Mouse (Mus musculus) hindbrain, embryonic 14.5 days (tissue): ENCODE measurements around the gene Thoc5. TPM values are rescaled to one million over a fixed set of nuclear protein-coding genes. Genes with fewer than 3 reads are reported as not detected.

ENCODE experiments used
- ATAC-seq: fragments of 200-750 bp; cut with Nextera tagmentation; 2 replicates; pipeline ENCODE4 v1.8.0; 2017; ENCODE audit warnings: moderate number of reproducible peaks, mild to moderate bottlenecking, moderate TSS enrichment, moderate library complexity; ENCODE audit not compliant: low FRiP score
- DNase-seq: peaks from one replicate; pipeline ENCODE4 v3.0.0-alpha.2; 2015; ENCODE audit warnings: low spot score
- H3K27ac ChIP-seq: fragments of 300-500 bp; sonication (generic); 2 replicates; pipeline ENCODE4 v1.5.1; 2014; ENCODE audit warnings: mild to moderate bottlenecking, moderate library complexity
- H3K27me3 ChIP-seq: fragments of 300-500 bp; sonication (generic); 2 replicates; pipeline ENCODE4 v1.6.1; 2014; ENCODE audit warnings: mild to moderate bottlenecking, low read length, mixed read lengths; ENCODE audit not compliant: control insufficient read depth, insufficient read depth
- H3K36me3 ChIP-seq: fragments of 300-500 bp; sonication (generic); replicated peaks from 2 replicates; pipeline ENCODE4 v1.6.1; 2014; ENCODE audit not compliant: control insufficient read depth, insufficient read depth
- H3K4me1 ChIP-seq: fragments of 300-500 bp; sonication (generic); replicated peaks from 2 replicates; pipeline ENCODE4 v1.6.1; 2014; ENCODE audit warnings: antibody characterized with exemption, low read length, mixed read lengths; ENCODE audit not compliant: control insufficient read depth, insufficient read depth
- H3K4me2 ChIP-seq: fragments of 300-500 bp; sonication (generic); replicated peaks from 2 replicates; pipeline ENCODE4 v1.6.1; 2014; ENCODE audit warnings: mild to moderate bottlenecking, moderate library complexity
- H3K4me3 ChIP-seq: fragments of 300-500 bp; sonication (generic); replicated peaks from 2 replicates; pipeline ENCODE4 v1.5.1; 2014; ENCODE audit warnings: mild to moderate bottlenecking, low read length
- H3K9ac ChIP-seq: fragments of 300-500 bp; sonication (generic); 2 replicates; pipeline ENCODE4 v1.6.1; 2014
- H3K9me3 ChIP-seq: fragments of 300-500 bp; sonication (generic); 2 replicates; pipeline ENCODE4 v1.6.1; 2016; ENCODE audit warnings: low read length; ENCODE audit not compliant: control insufficient read depth
- WGBS: fragments of 180-500 bp; shearing (Covaris S2); extraction: QIAGEN DNeasy Blood & Tissue Kit; methylation state at CpG from one replicate; pipeline ENCODE4 v1.1.7; 2014; 5-methylcytosine and 5-hydroxymethylcytosine counted together
- polyA plus RNA-seq: library from polyadenylated mRNA; unstranded; fragments of >200 nt; fragmentation: Nextera tagmentation; extraction: Ambion mirVana; gene quantifications from 2 replicates; pipeline ENCODE4 v1.2.1, GENCODE M21; 2014

Thoc5 gene
- polyA plus RNA-seq, 1 experiment from 2014 or later: 53.3 TPM

GRCm38 (mm10) chr11:4966325-4966724 lies 71.2 kb downstream of the Thoc5 start:
- WGBS: 64% methylated on average over 2 of the region's 2 CpGs
- Histone ChIP-seq H3K27ac (no peak overlapping the region), H3K36me3 (no peaks in the 10 kb centered on the region), H3K4me2 (no peak overlapping the region), H3K27me3 (no peaks in the 10 kb centered on the region), H3K4me1 (no peaks in the 10 kb centered on the region; the same call in 1 of the 2 replicates), H3K9ac (no peak overlapping the region), H3K4me3 (no peak overlapping the region), H3K9me3 (no peaks in the 10 kb centered on the region)
- no peak for ATAC-seq
- DNase-seq: no peak

GRCm38 (mm10) chr11:4966888-4967287 lies 71.8 kb downstream of the Thoc5 start:
- Histone ChIP-seq H3K27me3 (no peaks in the 10 kb centered on the region), H3K4me1 (no peaks in the 10 kb centered on the region; the same call in 1 of the 2 replicates), H3K27ac (no peak overlapping the region), H3K9me3 (no peaks in the 10 kb centered on the region), H3K36me3 (no peaks in the 10 kb centered on the region), H3K4me3 (no peak overlapping the region), H3K9ac (no peak overlapping the region), H3K4me2 (no peak overlapping the region)
- WGBS: 72% methylated on average over 5 of the region's 5 CpGs
- DNase-seq: no peak
- no peak for ATAC-seq

GRCm38 (mm10) chr11:4967549-4967948 lies 72.4 kb downstream of the Thoc5 start:
- no peak for ATAC-seq
- DNase-seq: no peak
- H3K36me3 ChIP-seq: no peaks in the 10 kb centered on the region
- no peaks in the 10 kb centered on the region; the same call in 1 of the 2 replicates for H3K4me1 ChIP-seq
- no peaks in the 10 kb centered on the region for H3K27me3 ChIP-seq
- H3K9ac ChIP-seq: no peak overlapping the region
- no peak overlapping the region for H3K4me3 ChIP-seq
- WGBS: 67% methylated on average over 2 of the region's 2 CpGs
- no peak overlapping the region for H3K27ac ChIP-seq
- H3K4me2 ChIP-seq: no peak overlapping the region
- no peaks in the 10 kb centered on the region for H3K9me3 ChIP-seq

- ATAC-seq (no peak), DNase-seq (no peak)
- no peaks in the 10 kb centered on the region for H3K27me3 ChIP-seq
- H3K4me2 ChIP-seq: no peak overlapping the region
- WGBS: 69% methylated on average over 10 of the region's 10 CpGs
- H3K36me3 ChIP-seq: no peaks in the 10 kb centered on the region
- H3K9ac ChIP-seq: no peak overlapping the region
- H3K4me1 ChIP-seq: no peaks in the 10 kb centered on the region; the same call in 1 of the 2 replicates
- no peak overlapping the region for H3K4me3 ChIP-seq
- no peaks in the 10 kb centered on the region for H3K9me3 ChIP-seq
- H3K27ac ChIP-seq: no peak overlapping the region
Observed at GRCm38 (mm10) chr11:4968376-4968775, 73.3 kb downstream of the Thoc5 start.

GRCm38 (mm10) chr11:4972967-4973870 lies 78.1 kb downstream of the Thoc5 start:
- no peak overlapping the region for H3K27ac ChIP-seq
- DNase-seq (peak; percentile 73), ATAC-seq (no peak)
- no peak overlapping the region for H3K4me3 ChIP-seq
- peaks cover 3% of the 10 kb centered on the region; the same call in 1 of the 2 replicates for H3K4me1 ChIP-seq
- no peak overlapping the region for H3K4me2 ChIP-seq
- no peaks in the 10 kb centered on the region for H3K9me3 ChIP-seq
- no peaks in the 10 kb centered on the region for H3K27me3 ChIP-seq
- H3K36me3 ChIP-seq: no peaks in the 10 kb centered on the region
- 59% methylated on average over 13 of the region's 13 CpGs for WGBS
- H3K9ac ChIP-seq: no peak overlapping the region

- Histone ChIP-seq H3K9ac (no peak overlapping the region), H3K4me3 (no peak overlapping the region), H3K9me3 (no peaks in the 10 kb centered on the region), H3K4me1 (peaks cover 3% of the 10 kb centered on the region; the same call in 1 of the 2 replicates), H3K4me2 (no peak overlapping the region), H3K36me3 (no peaks in the 10 kb centered on the region), H3K27ac (no peak overlapping the region), H3K27me3 (no peaks in the 10 kb centered on the region)
- DNase-seq (no peak), ATAC-seq (no peak)
- 89% methylated on average over 2 of the region's 2 CpGs for WGBS
Observed at GRCm38 (mm10) chr11:4973871-4974256, 78.7 kb downstream of the Thoc5 start.

GRCm38 (mm10) chr11:4974376-4975122 lies 79.4 kb downstream of the Thoc5 start:
- no peak overlapping the region for H3K27ac ChIP-seq
- DNase-seq: no peak
- 80% methylated on average over 11 of the region's 11 CpGs for WGBS
- no peak overlapping the region for H3K4me2 ChIP-seq
- H3K36me3 ChIP-seq: no peaks in the 10 kb centered on the region
- H3K9ac ChIP-seq: no peak overlapping the region
- H3K4me3 ChIP-seq: no peak overlapping the region
- H3K9me3 ChIP-seq: no peaks in the 10 kb centered on the region
- H3K27me3 ChIP-seq: no peaks in the 10 kb centered on the region
- peaks cover 3% of the 10 kb centered on the region; the same call in 1 of the 2 replicates for H3K4me1 ChIP-seq
- no peak for ATAC-seq

GRCm38 (mm10) chr11:4975623-4976022 lies 80.5 kb downstream of the Thoc5 start:
- Histone ChIP-seq H3K4me3 (no peak overlapping the region), H3K27me3 (no peaks in the 10 kb centered on the region), H3K9ac (no peak overlapping the region), H3K9me3 (no peaks in the 10 kb centered on the region), H3K27ac (no peak overlapping the region), H3K4me2 (no peak overlapping the region; the same call in 1 of the 2 replicates), H3K36me3 (no peaks in the 10 kb centered on the region), H3K4me1 (peaks cover 3% of the 10 kb centered on the region; the same call in 1 of the 2 replicates)
- 6% methylated on average over 14 of the region's 14 CpGs for WGBS
- DNase-seq (peak; percentile 82), ATAC-seq (peak; percentile 65; the same call in 1 of the 2 replicates)
